Mouse (Mus musculus): ENCODE measurements around the gene Esrp2.

The Esrp2 gene

DNA sequence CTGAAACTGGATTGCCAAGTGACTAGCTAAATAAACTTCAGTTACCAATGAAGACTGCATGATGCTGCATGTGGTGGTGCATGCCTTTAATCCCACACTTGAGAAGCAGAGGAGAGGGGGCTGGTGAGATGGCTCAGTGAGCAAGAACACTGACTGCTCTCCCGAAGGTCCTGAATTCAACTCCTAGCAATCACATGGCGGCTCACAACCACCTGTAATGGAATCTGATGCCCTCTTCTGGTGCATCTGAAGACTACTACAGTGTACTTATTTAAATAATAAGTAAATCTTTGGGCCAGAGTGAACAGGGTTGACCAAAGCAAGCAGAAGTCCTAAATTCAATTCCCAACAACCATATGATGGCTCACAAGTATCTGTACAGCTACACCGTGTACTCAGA, 13.3 kb downstream of the Esrp2 start:
- no peak for DNase-seq (ENCODE audit: low spot score)

DNA sequence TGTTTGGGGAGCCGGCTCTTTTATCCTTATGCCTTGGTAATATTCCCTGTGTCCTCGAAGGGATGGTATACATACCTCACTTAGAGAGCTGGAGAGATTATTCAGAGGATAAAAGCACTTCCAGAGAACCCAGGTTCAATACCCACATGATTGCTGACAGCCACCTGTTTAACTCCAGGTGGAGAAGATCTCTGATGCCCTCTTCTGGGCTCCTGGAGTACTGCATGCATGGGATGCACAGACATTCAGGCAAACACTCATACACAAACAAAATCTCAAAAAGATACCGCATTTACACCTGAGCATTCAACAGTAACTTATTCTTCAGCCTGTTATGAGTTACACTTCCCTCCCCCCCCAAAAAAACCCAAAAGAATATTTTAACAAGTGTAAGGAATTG, 20.9 kb downstream of the Esrp2 start:
- DNase-seq (ENCODE audit: low spot score), result peak; percentile 55

DNA sequence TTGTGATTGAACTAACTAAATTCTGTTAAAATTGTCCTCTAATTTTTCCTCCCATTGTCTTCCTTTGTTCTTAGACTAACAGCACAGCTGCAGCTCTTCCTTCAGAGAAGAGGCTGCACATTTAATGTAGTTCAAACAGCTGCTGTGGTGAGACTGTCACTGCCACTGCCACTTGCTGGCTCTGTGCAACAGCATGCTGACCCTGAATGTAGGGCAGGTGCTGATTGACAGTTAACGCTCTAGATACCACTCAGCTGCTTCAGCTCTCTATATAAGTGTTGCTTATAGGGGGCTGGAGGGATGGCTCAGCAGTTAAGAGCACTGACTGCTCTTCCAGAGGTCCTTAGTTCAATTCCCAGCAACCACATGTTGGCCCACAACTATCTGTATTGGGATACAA, 24.3 kb downstream of the Esrp2 start:
- no peak for DNase-seq (ENCODE audit: low spot score)

DNA sequence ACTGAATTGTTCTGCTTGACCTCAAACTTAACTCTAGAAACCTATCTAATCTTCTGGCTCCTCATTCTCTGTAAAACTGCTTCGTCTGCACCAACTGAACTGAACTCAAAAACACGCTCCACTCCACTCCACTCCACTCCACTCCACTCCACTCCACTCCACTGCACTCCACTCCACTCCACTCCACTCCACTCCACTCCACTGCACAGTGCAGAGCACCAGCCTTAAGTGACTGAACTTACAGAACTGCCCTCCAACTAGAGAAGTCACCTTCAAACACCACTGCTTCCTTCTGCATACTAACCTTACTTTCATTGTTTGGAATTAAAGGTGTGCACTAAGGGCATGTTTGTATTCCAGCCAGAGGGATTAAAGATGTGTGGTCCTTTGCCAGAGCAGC, 24.7 kb downstream of the Esrp2 start:
- DNase-seq (ENCODE audit: low spot score), result no peak

DNA sequence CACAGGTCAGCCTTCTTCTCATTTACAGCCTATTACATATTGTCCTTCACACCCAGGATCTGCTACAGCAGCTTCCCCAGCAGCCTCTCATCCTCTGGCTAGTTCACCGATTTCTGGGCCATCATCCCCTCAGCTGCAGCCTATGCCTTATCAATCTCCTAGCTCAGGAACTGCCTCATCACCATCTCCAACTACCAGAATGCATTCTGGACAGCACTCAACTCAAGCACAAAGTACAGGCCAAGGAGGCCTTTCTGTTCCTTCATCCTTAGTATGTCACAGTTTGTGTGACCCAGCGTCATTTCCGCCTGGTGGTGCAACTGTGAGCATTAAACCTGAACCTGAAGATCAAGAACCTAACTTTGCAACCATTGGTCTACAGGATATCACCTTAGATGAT, 28.0 kb downstream of the Esrp2 start:
- DNase-seq (ENCODE audit: low spot score), result no peak

DNA sequence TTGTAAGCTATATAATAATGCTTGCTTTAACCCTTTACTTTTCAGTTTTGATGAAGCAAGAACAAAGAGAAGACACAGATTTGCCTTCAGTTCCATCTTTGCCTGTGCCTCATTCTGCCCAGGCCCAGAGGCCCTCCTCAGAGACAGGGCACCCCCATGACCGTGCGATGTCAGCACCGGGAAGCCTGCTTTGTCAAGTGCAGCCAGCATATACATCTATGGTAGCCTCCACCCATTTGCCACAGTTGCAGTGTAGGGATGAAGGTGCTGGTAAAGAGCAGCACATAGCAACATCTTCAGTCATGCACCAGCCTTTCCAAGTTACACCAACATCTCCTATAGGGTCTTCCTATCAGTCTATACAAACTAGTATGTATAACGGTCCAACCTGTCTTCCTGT, 28.7 kb downstream of the Esrp2 start:
- DNase-seq (ENCODE audit: low spot score), result no peak

DNA sequence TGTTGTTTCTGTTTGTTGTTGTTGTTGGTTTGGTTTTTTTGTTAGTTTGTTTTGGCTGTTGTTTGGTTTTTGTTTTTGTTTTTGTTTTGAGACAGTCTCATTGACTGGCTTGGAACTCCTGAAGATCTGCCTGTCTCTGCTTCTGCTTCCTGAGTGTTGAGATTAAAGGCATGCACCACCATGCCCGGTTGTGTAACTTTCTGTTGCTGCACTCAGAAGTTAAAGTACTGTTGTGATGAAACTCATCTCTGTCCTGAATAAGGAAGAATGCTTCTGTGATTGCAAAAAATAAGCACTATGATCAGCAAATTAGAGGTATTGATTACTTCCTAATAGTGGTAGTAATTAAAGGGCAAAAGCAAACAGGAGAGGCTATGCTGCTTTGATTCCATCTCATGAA, 30.6 kb downstream of the Esrp2 start:
- no peak for DNase-seq (ENCODE audit: low spot score)

DNA sequence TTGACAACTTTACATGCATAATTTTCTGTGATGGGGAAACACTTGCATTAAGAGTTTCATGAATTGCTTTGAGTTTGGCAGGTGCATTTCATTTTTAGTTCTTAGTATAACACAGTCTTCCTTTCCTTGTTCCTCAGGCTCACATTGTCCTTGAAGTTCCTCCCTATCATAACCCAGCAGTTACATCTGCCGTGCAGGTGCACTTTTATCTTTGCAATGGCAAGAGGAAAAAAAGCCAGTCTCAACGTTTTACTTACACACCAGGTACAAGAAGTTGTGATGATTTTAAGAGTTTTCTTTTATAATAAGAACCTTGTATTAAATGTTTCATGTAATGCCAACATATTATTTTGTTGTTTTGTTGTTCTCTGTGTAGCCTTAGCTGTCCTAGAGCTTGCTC, 32.9 kb downstream of the Esrp2 start:
- no peak for DNase-seq (ENCODE audit: low spot score)

DNA sequence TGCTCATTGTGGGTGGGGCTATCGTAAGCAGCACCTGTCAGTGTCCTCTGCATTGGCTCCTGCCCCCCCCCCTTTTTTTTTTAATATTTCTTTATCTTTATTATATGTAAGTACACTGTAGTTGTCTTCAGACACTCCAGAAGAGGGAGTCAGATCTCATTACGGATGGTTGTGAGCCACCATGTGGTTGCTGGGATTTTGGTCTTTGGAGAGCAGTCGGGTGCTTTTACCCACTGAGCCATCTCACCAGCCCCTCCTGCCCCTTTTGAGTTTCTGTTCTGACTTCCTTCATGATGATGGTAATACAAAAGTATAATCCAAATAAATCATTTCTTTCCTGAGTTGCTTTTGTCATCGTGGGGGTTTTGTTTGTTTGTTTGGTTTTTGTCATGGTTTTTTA, 34.5 kb downstream of the Esrp2 start:
- DNase-seq (ENCODE audit: low spot score), result no peak

All from spleen, adult 12 weeks (tissue).